Mouse (Mus musculus) bone marrow, adult 2 months (tissue): Measurements from ENCODE around the gene Tbc1d17. TPM values are rescaled to one million over a fixed set of nuclear protein-coding genes. Genes with fewer than 3 reads are reported as not detected.

ENCODE experiments used
- H3K27ac ChIP-seq: fragments of 200-500 bp; 2 replicates; pipeline ENCODE4 v1.5.1; 2012; ENCODE audit warnings: low read depth, mild to moderate bottlenecking, control low read depth, inconsistent platforms, low read length; ENCODE audit not compliant: control insufficient read depth, poor library complexity, insufficient read depth
- H3K4me1 ChIP-seq: fragments of 200-500 bp; 2 replicates; pipeline ENCODE4 v1.6.1; 2011; ENCODE audit warnings: low read length; ENCODE audit not compliant: control insufficient read depth, insufficient read depth
- H3K4me3 ChIP-seq: fragments of 200-500 bp; replicated peaks from 2 replicates; pipeline ENCODE3; 2011; ENCODE audit warnings: mild to moderate bottlenecking, low read depth, low read length, control low read depth; ENCODE audit not compliant: control insufficient read depth
- CTCF ChIP-seq: fragments of 200-500 bp; IDR thresholded peaks from 2 replicates; pipeline ENCODE4 v1.5.1; 2011; ENCODE audit warnings: low read length, control low read depth; ENCODE audit not compliant: control insufficient read depth, insufficient read depth
- POLR2A ChIP-seq: fragments of 200-500 bp; IDR thresholded peaks from 2 replicates; pipeline ENCODE4 v1.6.1; 2011; ENCODE audit warnings: low read depth, mild to moderate bottlenecking, control low read depth, low read length, borderline replicate concordance; ENCODE audit not compliant: control insufficient read depth
- WGBS: fragments of 180-500 bp; shearing (Covaris S2); methylation state at CpG from one replicate; pipeline ENCODE4 v1.1.7; 2018; 5-methylcytosine and 5-hydroxymethylcytosine counted together
- polyA plus RNA-seq: library from polyadenylated mRNA; stranded (reverse); fragments of >200 nt; gene quantifications from 2 replicates; pipeline ENCODE4 v1.2.4, GENCODE M21; 2011; ENCODE audit warnings: low replicate concordance; ENCODE audit not compliant: missing spikeins, insufficient read depth, insufficient read length

Gene Tbc1d17
- polyA plus RNA-seq, 1 experiment, result 49.2 TPM

- TF ChIP-seq POLR2A (peak; percentile 85), CTCF (no peak)
- Histone ChIP-seq H3K27ac (peak within 1 kb of the TSS; percentile 76), H3K4me3 (peak within 1 kb of the TSS; percentile 89), H3K4me1 (peaks cover 8% of the 10 kb centered on the region)
- WGBS, result under 1% methylated on average over 62 of the region's 62 CpGs
Observed at GRCm38 (mm10) chr7:44815721-44816469, 33.0 kb downstream of the Tbc1d17 start, which contains the start of the genes Nup62 and Il4i1. Nup62 (plus strand) TSS chr7:44816088. Il4i1 (plus strand) TSS chr7:44816387.

GRCm38 (mm10) chr7:44814952-44815553, 33.8 kb downstream of the Tbc1d17 start:
- WGBS, result 62% methylated on average over 14 of the region's 14 CpGs
- Histone ChIP-seq H3K4me3 (peak overlapping the region; percentile 89), H3K4me1 (peaks cover 7% of the 10 kb centered on the region), H3K27ac (peak overlapping the region; percentile 76; the same call in 1 of the 2 replicates)
- no peak for TF ChIP-seq CTCF
- no peak for TF ChIP-seq POLR2A

DNA sequence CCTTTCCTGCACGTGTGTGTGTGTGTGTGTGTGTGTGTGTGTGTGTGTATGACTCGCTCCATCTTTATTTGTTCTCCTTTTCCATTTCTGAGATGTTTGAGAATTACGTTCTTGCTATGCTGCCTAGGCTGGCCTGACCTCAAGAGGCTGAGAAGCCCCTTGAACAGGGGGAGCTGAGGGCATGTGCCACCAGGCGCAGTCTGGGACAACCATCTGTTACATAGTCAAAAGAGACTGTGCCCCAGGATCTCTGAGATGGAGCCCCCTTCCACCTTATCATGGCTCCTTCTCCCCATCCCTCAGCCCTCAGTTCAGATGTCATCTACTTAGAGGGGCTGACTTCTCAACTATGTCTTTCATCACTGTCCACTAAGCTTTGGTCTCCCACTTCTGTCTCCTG, 34.5 kb downstream of the Tbc1d17 start:
- Histone ChIP-seq H3K27ac (no peak overlapping the region), H3K4me3 (no peak overlapping the region), H3K4me1 (peaks cover 4% of the 10 kb centered on the region)
- TF ChIP-seq POLR2A (no peak), CTCF (no peak)
- 80% methylated on average over 4 of the region's 4 CpGs for WGBS

GRCm38 (mm10) chr7:44813985-44814384, 34.9 kb downstream of the Tbc1d17 start:
- peaks cover 4% of the 10 kb centered on the region for H3K4me1 ChIP-seq
- no peak overlapping the region for H3K4me3 ChIP-seq
- no peak overlapping the region for H3K27ac ChIP-seq
- WGBS, result 85% methylated on average over 3 of the region's 3 CpGs
- TF ChIP-seq CTCF (no peak), POLR2A (no peak)

DNA sequence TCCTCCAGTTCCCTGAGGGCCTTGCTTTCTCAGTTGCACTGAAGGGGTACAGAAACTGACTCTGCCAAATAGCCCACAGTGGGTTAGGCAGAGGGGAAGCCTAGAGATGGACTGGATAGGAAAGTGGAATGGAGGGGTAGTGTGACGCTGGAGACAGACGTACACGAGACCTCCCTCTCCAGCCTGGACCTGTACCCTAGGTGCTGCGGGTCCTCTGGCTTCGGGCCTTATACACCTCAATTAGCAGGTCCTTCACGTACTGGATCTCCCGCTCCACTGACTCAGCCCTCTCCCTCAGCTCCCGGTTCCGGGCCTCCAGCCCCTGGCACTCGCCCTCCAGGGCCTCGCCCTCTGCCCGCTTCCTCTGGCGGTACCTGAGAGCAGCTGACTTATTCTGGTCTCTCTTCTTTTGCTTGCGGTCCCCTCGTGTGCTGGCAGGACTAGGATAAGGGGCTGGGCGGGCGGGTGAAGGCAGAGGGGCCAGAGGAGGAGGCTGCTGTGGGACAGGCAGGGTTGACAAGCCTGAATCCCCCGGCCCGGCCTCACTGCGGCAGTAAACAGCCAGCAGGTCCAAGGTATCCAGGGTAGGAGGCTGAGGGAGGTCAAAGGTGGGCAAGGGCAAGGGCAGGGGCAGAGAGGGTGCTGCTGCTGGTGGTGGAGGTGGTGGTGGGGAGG, 36.1 kb downstream of the Tbc1d17 start:
- no peak for TF ChIP-seq CTCF
- TF ChIP-seq POLR2A, result no peak
- Histone ChIP-seq H3K27ac (no peak overlapping the region), H3K4me3 (no peak overlapping the region), H3K4me1 (peaks cover 2% of the 10 kb centered on the region)
- 90% methylated on average over 20 of the region's 20 CpGs for WGBS

- Histone ChIP-seq H3K4me1 (peaks cover 2% of the 10 kb centered on the region), H3K4me3 (no peak overlapping the region), H3K27ac (no peak overlapping the region)
- TF ChIP-seq POLR2A (no peak), CTCF (no peak)
- WGBS, result 86% methylated on average over 7 of the region's 7 CpGs
Observed at GRCm38 (mm10) chr7:44810819-44811557, 37.9 kb downstream of the Tbc1d17 start.

DNA sequence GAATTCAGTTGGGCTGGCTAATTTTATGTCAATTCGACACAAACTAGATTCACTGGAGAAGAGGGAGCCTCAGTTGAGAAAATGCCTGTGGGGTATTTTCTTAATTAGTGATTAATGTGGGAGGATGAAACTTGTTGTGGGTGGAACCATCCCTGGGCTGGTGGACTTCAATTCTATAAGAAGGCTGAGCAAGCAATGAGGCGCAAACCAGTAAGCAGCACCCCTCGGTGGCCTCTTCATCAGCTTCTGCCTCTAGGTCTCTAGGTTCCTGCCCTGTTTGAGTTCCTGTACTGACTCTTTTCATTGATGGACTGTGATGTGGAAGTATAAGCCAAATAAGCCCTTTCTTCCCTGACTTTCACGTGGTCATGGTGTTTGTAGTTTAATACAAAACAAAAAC, 38.5 kb downstream of the Tbc1d17 start:
- Histone ChIP-seq H3K27ac (no peak overlapping the region), H3K4me3 (no peak overlapping the region), H3K4me1 (peaks cover 2% of the 10 kb centered on the region)
- TF ChIP-seq POLR2A (no peak), CTCF (no peak)
- 74% methylated on average over 4 of the region's 4 CpGs for WGBS

DNA sequence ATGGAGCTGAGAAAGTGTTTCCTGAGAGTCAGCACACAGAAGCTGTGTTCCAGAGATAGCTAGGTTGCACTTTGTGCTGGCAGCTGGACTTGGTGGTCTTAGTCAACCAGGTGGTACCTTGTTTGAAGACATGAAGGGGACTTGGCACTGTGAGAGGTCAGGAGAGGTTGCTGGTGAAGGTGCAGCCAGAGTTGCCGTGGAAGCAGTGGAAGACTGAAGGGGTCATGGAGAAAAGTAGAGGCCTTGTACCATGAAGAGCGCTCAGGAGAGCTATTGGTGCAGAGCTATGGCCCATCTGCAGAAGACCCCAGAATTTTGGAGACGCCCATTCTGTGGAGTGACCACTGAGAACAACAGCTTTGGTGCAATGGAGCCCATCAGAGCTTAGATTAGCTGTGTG, 39.4 kb downstream of the Tbc1d17 start:
- Histone ChIP-seq H3K4me3 (no peak overlapping the region), H3K27ac (no peak overlapping the region), H3K4me1 (no peaks in the 10 kb centered on the region)
- 83% methylated on average over 3 of the region's 3 CpGs for WGBS
- no peak for TF ChIP-seq POLR2A
- TF ChIP-seq CTCF, result no peak
